Mouse (Mus musculus) stomach, embryonic 15.5 days (tissue): ENCODE data around the gene Ces3b. TPM values are rescaled to one million over a fixed set of nuclear protein-coding genes. Genes with fewer than 3 reads are reported as not detected.

Source experiments
- polyA plus RNA-seq: library from polyadenylated mRNA; unstranded; fragments of >200 nt; fragmentation: Nextera tagmentation; extraction: Ambion mirVana; gene quantifications from 2 replicates; pipeline ENCODE4 v1.2.1, GENCODE M21; 2015

The Ces3b gene
- polyA plus RNA-seq, 1 experiment from 2014 or later: not detected

Other genes with a start within 250 kb of the Ces3b start
- 0.80 and 0.87 TPM in 2 replicates for gene Ces2c, start 236.7 kb upstream of the Ces3b start, polyA plus RNA-seq
- 3.0 and 5.0 TPM in 2 replicates for gene Ces2e, start 157.5 kb upstream of the Ces3b start, polyA plus RNA-seq
- gene Ces2f, start 136.4 kb upstream of the Ces3b start, polyA plus RNA-seq: 0.12 and 0.15 TPM in 2 replicates
- gene Ces2g, start 122.0 kb upstream of the Ces3b start, polyA plus RNA-seq: 3.6 and 6.2 TPM in 2 replicates
- not detected in 2 replicates for gene Ces2h, start 82.9 kb upstream of the Ces3b start, polyA plus RNA-seq
- not detected in 2 replicates for gene Ces3a, start 35.2 kb upstream of the Ces3b start, polyA plus RNA-seq
- gene Ces4a, start 48.0 kb downstream of the Ces3b start, polyA plus RNA-seq: not detected in 2 replicates
- 53.2 and 54.4 TPM in 2 replicates for gene Cbfb, start 86.9 kb downstream of the Ces3b start, polyA plus RNA-seq
- gene D230025D16Rik, start 141.4 kb downstream of the Ces3b start, polyA plus RNA-seq: 26.2 and 26.8 TPM in 2 replicates
- 26.1 and 27.4 TPM in 2 replicates for gene B3gnt9, start 171.4 kb downstream of the Ces3b start, polyA plus RNA-seq
- 28.5 and 30.3 TPM in 2 replicates for gene Tradd, start 180.9 kb downstream of the Ces3b start, polyA plus RNA-seq
- 3.7 and 4.4 TPM in 2 replicates for gene Fbxl8, start 180.9 kb downstream of the Ces3b start, polyA plus RNA-seq
- 0.08 and 0.24 TPM in 2 replicates for gene Hsf4, start 186.0 kb downstream of the Ces3b start, polyA plus RNA-seq
- 1.4 and 1.7 TPM in 2 replicates for gene Nol3, start 192.4 kb downstream of the Ces3b start, polyA plus RNA-seq
- 9.1 and 10.7 TPM in 2 replicates for gene 4931428F04Rik, start 206.1 kb downstream of the Ces3b start, polyA plus RNA-seq
- gene Exoc3l, start 212.3 kb downstream of the Ces3b start, polyA plus RNA-seq: 10.4 and 10.9 TPM in 2 replicates
- 80.4 and 83.1 TPM in 2 replicates for gene E2f4, start 213.9 kb downstream of the Ces3b start, polyA plus RNA-seq
- 15.9 and 17.1 TPM in 2 replicates for gene Elmo3, start 221.8 kb downstream of the Ces3b start, polyA plus RNA-seq
- 2.3 and 2.5 TPM in 2 replicates for gene Lrrc29, start 242.5 kb downstream of the Ces3b start, polyA plus RNA-seq
- 131 and 132 TPM in 2 replicates for gene Tmem208, start 242.6 kb downstream of the Ces3b start, polyA plus RNA-seq